Mouse (Mus musculus) E14TG2a.4 (cell line): ENCODE measurements around the gene Ovol2.

ENCODE experiments used
- CTCF ChIP-seq: conservative IDR thresholded peaks from 2 replicates; pipeline ENCODE4 v1.5.1; 2014; ENCODE audit warnings: low read length
- NANOG ChIP-seq: IDR thresholded peaks from 2 replicates; pipeline ENCODE4 v1.6.1; 2014; ENCODE audit warnings: borderline replicate concordance, low read length, mixed read lengths
- POU5F1 ChIP-seq: IDR thresholded peaks from 2 replicates; pipeline ENCODE4 v1.6.1; 2014; ENCODE audit warnings: low read length, borderline replicate concordance

GRCm38 (mm10) chr2:144331401-144332302 is at the start of gene Ovol2:
- no peak for TF ChIP-seq CTCF
- TF ChIP-seq POU5F1: no peak
- no peak for TF ChIP-seq NANOG
